Mouse (Mus musculus): ENCODE measurements around the gene Mchr1.

Gene Mchr1

DNA sequence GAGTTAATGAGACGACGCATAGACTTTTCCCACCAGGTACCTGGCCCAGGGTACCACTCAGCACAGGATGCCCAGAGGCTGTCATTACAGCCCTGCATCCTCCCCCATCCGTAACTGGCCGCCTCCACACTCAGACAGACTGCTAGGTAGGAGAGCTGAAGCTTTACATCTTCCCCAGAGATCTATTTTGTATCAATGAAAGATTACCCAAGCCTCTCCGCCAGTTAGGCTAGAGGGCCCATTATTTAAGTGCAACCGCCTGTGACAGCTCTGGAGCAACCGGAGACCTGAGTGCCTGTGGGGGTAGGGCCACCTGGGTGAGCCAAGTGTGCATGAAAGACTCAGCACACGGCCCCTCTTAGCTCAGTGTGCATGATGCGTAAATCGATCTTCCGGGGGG is 42.6 kb downstream of the Mchr1 start:
- DNase-seq, result no peak

GRCm38 (mm10) chr15:81278699-81279098 is 43.4 kb downstream of the Mchr1 start:
- DNase-seq, result no peak

DNA sequence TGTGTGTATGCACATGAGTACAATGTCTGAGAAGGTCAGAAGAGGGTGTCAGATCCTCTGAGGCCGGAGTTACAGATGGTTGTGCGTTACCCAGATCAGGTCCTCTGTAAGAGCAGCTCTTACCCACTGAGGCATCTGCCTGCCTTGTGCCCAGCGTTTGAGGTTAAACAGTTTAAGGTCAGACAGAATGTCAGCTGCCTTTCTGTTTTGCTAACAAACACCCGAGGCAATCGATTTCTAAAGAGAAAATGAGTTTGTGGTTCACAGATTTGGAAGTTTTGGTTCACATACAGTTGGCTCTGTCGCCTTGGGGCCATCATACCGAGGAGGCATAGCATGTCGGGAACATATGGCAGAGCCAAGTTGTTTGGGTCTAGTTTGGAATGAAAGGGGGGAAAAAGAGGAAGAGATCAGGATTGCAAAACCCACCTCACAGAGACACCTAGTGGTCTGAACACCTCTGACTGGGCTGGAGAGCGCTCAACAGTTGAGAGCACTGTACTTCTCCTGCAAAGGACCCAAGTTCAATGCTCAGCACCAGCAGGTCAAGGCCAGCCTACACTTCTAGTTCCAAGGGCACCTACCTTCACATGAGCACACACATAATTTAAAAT is 48.9 kb downstream of the Mchr1 start:
- no peak for DNase-seq
